Mouse (Mus musculus): ENCODE measurements at regions not wholly inside any gene's neighbourhood (a gene's known extent, or its start where the extent isn't known, plus 50 kb on each side); places are given as distances from the start of the nearest gene placed in this dataset.

DNA sequence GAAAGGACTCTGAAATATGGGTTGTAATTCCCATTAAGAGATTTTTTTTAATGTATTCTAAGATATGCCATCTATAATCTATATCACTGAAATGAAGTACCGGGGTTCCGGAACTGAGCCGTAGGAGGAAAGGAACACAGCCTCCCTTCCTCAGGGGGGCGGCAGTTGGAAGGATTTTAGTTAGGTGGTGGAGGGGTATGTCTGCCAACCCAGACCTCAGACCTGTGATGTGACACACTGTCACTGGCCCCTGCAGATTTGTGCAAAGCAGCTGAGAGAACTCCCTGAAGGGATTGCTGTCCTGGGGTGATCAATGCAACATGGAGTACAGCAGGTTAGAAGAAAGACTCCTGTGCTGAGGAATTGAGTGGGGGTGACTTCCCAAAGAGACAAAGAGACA lies 470.2 kb upstream of the Gulo start:
- DNase-seq (ENCODE audit: low spot score) (no peak), ATAC-seq (ENCODE audit: insufficient read depth, low read depth) (no peak)
- Histone ChIP-seq H3K9me3 (replicated peaks; ENCODE audit: control insufficient read depth, low read length) (no peaks in the 10 kb centered on the region), H3K27ac (ENCODE audit: low read depth) (no peak overlapping the region), H3K4me2 (ENCODE audit: low read depth, low read length) (no peak overlapping the region), H3K4me3 (ENCODE audit: low read depth, low read length) (no peak overlapping the region), H3K27me3 (ENCODE audit: control insufficient read depth, insufficient read depth, low read length) (no peaks in the 10 kb centered on the region), H3K9ac (replicated peaks; ENCODE audit: low read depth, low read length) (no peak overlapping the region), H3K4me1 (ENCODE audit: control insufficient read depth, insufficient read depth) (no peaks in the 10 kb centered on the region), H3K36me3 (replicated peaks; ENCODE audit: control insufficient read depth, insufficient read depth, low read length) (no peaks in the 10 kb centered on the region)
- TF ChIP-seq EP300 (IDR thresholded peaks at IDR 0.05; ENCODE audit: low read depth) (no peak), CTCF (IDR thresholded peaks at IDR 0.05; ENCODE audit: low read depth) (no peak)
- WGBS: 81% methylated on average over 4 of the region's 4 CpGs

DNA sequence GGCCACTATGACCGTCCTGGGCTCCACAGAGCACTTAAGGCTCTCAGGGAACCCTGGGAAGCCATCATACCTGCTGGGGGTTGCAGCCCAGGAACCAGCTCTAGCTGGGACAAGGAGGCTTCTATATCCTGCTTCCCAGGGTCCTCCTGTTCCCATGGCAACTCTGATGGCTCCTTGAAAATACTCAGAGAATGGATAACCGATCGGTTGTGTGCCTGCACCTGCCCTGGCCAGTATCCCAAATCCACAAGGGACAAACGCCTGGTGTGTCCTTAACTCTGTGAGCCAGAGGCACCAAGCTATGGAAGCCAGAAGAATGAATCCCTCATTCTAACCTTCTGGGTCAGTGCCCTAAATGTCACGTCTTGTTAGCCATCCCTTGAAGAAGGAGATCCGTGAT lies 469.6 kb upstream of the Gulo start:
- no peak overlapping the region for H3K9ac ChIP-seq (replicated peaks; ENCODE audit: low read depth, low read length)

DNA sequence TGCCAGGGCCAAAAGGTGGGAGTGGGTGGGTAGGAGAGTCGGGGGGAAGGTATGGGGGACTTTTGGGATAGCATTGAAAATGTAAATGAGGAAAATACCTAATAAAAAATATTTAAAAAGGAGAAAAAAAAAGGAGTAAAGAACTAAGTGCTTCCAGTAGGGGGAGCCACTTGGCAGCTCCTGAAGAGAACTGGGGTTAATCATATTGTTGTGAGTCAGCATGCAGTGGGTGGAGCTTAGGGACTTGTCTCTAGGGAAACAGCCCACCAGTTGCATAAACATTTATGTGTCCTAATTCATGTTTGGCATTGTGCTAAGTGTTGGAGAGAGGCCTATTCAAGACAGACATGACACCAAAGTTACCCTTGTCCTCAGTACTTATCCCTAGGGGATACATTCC lies 466.0 kb upstream of the Gulo start:
- no peaks in the 10 kb centered on the region for H3K36me3 ChIP-seq (replicated peaks; ENCODE audit: control insufficient read depth, insufficient read depth, low read length)
- no peak overlapping the region for H3K27ac ChIP-seq (ENCODE audit: low read depth)
- H3K4me2 ChIP-seq (ENCODE audit: low read depth, low read length): no peak overlapping the region
- no peaks in the 10 kb centered on the region for H3K9me3 ChIP-seq (replicated peaks; ENCODE audit: control insufficient read depth, low read length)
- TF ChIP-seq EP300 (IDR thresholded peaks at IDR 0.05; ENCODE audit: low read depth): no peak
- no peak for TF ChIP-seq CTCF (IDR thresholded peaks at IDR 0.05; ENCODE audit: low read depth)
- no peaks in the 10 kb centered on the region for H3K4me1 ChIP-seq (ENCODE audit: control insufficient read depth, insufficient read depth)
- DNase-seq (ENCODE audit: low spot score) (no peak), ATAC-seq (ENCODE audit: insufficient read depth, low read depth) (no peak)
- H3K27me3 ChIP-seq (ENCODE audit: control insufficient read depth, insufficient read depth, low read length): no peaks in the 10 kb centered on the region
- no peak overlapping the region for H3K4me3 ChIP-seq (ENCODE audit: low read depth, low read length)
- no peak overlapping the region for H3K9ac ChIP-seq (replicated peaks; ENCODE audit: low read depth, low read length)
- WGBS: 53% methylated on average over 1 of the region's 1 CpGs

More for the DNA sequence above, 469.6 kb upstream of the Gulo start:
- H3K4me3 ChIP-seq (ENCODE audit: low read depth, low read length): no peak overlapping the region
- ATAC-seq (ENCODE audit: insufficient read depth, low read depth): no peak
- H3K27ac ChIP-seq (ENCODE audit: low read depth): no peak overlapping the region
- H3K9me3 ChIP-seq (replicated peaks; ENCODE audit: control insufficient read depth, low read length): no peaks in the 10 kb centered on the region
- WGBS: 50% methylated on average over 6 of the region's 6 CpGs
- H3K4me2 ChIP-seq (ENCODE audit: low read depth, low read length): no peak overlapping the region
- no peaks in the 10 kb centered on the region for H3K27me3 ChIP-seq (ENCODE audit: control insufficient read depth, insufficient read depth, low read length)
- H3K4me1 ChIP-seq (ENCODE audit: control insufficient read depth, insufficient read depth): no peaks in the 10 kb centered on the region
- no peak for TF ChIP-seq EP300 (IDR thresholded peaks at IDR 0.05; ENCODE audit: low read depth)
- H3K36me3 ChIP-seq (replicated peaks; ENCODE audit: control insufficient read depth, insufficient read depth, low read length): no peaks in the 10 kb centered on the region
- no peak for DNase-seq (ENCODE audit: low spot score)

DNA sequence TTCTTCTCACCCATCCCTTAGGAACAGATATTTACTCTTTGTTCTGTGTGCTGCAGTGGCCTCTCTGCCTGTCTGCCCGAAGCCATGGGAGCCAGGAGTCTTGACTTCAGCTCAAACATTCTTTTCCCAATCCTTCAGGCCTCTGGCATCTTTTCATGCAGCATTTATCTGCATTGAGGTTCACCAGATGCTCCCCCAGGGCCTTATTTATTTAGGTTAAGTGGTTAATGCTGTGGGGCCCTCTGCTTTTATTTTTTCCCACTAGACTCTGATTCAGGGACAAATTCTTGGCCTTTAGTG lies 464.2 kb upstream of the Gulo start:
- Histone ChIP-seq H3K9ac (replicated peaks; ENCODE audit: low read depth, low read length) (no peak overlapping the region), H3K27ac (ENCODE audit: low read depth) (no peak overlapping the region), H3K9me3 (replicated peaks; ENCODE audit: control insufficient read depth, low read length) (no peaks in the 10 kb centered on the region), H3K4me3 (ENCODE audit: low read depth, low read length) (no peak overlapping the region), H3K36me3 (replicated peaks; ENCODE audit: control insufficient read depth, insufficient read depth, low read length) (no peaks in the 10 kb centered on the region), H3K4me2 (ENCODE audit: low read depth, low read length) (no peak overlapping the region), H3K27me3 (ENCODE audit: control insufficient read depth, insufficient read depth, low read length) (no peaks in the 10 kb centered on the region), H3K4me1 (ENCODE audit: control insufficient read depth, insufficient read depth) (no peaks in the 10 kb centered on the region)
- TF ChIP-seq CTCF (IDR thresholded peaks at IDR 0.05; ENCODE audit: low read depth) (no peak), EP300 (IDR thresholded peaks at IDR 0.05; ENCODE audit: low read depth) (no peak)
- DNase-seq (ENCODE audit: low spot score) (no peak), ATAC-seq (ENCODE audit: insufficient read depth, low read depth) (no peak)
- whole genome bisulfite sequencing: 44% methylated on average over 1 of the region's 1 CpGs

DNA sequence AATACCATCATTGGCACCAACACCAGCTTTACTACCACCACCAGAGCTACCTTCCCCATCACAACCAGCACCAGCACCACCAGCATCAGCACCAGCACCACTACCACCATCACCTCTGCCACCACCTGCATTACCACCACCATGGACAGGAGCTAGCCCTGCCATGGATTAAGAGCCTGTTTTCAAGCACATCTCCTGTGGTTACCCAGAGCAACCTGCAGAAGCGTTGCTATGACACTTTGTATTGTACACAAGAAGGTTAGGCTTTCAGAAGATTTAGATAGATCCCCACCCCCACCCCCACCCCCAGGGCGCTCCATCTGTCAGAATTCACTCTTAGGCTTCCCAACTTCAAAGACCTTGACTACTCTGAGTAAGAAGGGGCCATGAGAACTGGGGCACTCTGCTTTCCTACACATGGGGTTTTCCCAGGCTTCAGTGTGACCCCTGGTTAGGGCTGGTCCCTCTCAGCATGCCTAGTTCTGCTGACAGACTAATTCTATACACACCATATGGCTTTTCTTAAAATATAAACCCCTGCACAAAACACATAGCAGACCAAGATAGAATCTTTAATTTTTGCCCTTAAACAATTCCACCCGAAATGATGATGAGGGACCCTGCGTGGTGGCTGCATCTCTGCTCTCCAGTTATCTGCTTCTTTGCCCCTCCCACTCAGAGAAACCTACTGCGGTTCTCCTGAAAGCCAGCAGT lies 463.7 kb upstream of the Gulo start:
- TF ChIP-seq EP300 (IDR thresholded peaks at IDR 0.05; ENCODE audit: low read depth): no peak
- no peak for TF ChIP-seq CTCF (IDR thresholded peaks at IDR 0.05; ENCODE audit: low read depth)
- Histone ChIP-seq H3K9me3 (replicated peaks; ENCODE audit: control insufficient read depth, low read length) (no peaks in the 10 kb centered on the region), H3K4me3 (ENCODE audit: low read depth, low read length) (no peak overlapping the region), H3K27ac (ENCODE audit: low read depth) (no peak overlapping the region), H3K4me2 (ENCODE audit: low read depth, low read length) (no peak overlapping the region), H3K9ac (replicated peaks; ENCODE audit: low read depth, low read length) (no peak overlapping the region), H3K27me3 (ENCODE audit: control insufficient read depth, insufficient read depth, low read length) (no peaks in the 10 kb centered on the region), H3K36me3 (replicated peaks; ENCODE audit: control insufficient read depth, insufficient read depth, low read length) (no peaks in the 10 kb centered on the region), H3K4me1 (ENCODE audit: control insufficient read depth, insufficient read depth) (no peaks in the 10 kb centered on the region)
- ATAC-seq (ENCODE audit: insufficient read depth, low read depth) (no peak), DNase-seq (ENCODE audit: low spot score) (no peak)
- 55% methylated on average over 5 of the region's 5 CpGs for WGBS

DNA sequence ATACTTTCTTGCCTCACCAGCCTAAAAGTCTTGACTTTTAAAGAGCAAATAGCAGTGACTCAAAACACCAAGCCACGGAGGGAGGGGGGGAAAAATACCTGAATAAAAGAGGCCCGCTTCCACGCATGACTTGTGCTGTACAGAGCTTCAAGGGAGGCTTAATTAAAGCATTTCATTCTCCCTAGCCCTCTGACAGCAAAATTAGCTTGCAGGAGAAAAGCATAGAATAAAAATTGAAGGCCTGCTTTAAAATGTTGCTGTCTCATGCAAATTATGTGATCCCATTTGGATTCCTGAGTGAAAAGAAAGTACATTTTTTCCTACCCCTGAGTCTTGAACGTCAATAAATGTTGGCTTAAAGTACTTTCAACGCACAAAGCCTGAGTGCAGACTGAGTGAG lies 453.1 kb upstream of the Gulo start:
- H3K9me3 ChIP-seq (replicated peaks; ENCODE audit: control insufficient read depth, low read length): 0 out of 2 replicates have a peak, but pooled peaks cover 4% of the 10 kb centered on the region
- H3K4me1 ChIP-seq (ENCODE audit: control insufficient read depth, insufficient read depth): no peaks in the 10 kb centered on the region
- H3K4me2 ChIP-seq (ENCODE audit: low read depth, low read length): no peak overlapping the region
- DNase-seq (ENCODE audit: low spot score): no peak
- 83% methylated on average over 5 of the region's 5 CpGs for WGBS
- H3K27ac ChIP-seq (ENCODE audit: low read depth): no peak overlapping the region
- no peak for ATAC-seq (ENCODE audit: insufficient read depth, low read depth)
- no peaks in the 10 kb centered on the region for H3K27me3 ChIP-seq (ENCODE audit: control insufficient read depth, insufficient read depth, low read length)
- no peak overlapping the region for H3K4me3 ChIP-seq (ENCODE audit: low read depth, low read length)
- H3K9ac ChIP-seq (replicated peaks; ENCODE audit: low read depth, low read length): no peak overlapping the region
- TF ChIP-seq CTCF (IDR thresholded peaks at IDR 0.05; ENCODE audit: low read depth): no peak
- no peaks in the 10 kb centered on the region for H3K36me3 ChIP-seq (replicated peaks; ENCODE audit: control insufficient read depth, insufficient read depth, low read length)

Data from heart, postnatal 0 days (tissue).